In genomic region chr4:70078206-70078605, GRCm38 (mm10) we compare ENCODE assay signal across 6 mouse cellular contexts.
"Had no signal": no experiment of that assay in that cellular context is flagged by ENCODE, and none has a peak within 500 bp of the region (broad histone marks: within the 10 kb centered on the region; RNA-seq: fewer than 3 reads in every experiment).

No protein-coding gene starts in this region.

- DNase-seq: lung, adult 2 months; lung, postnatal 14 days; lung, postnatal 36 days; right cerebral cortex, postnatal 14 days; thymus, adult 2 months; thymus, postnatal 25 days had no signal
